Mouse (Mus musculus) inflammation-experienced regulatory T-cells, adult 6 months (primary cell): ENCODE data around the gene Plod2. TPM values are rescaled to one million over a fixed set of nuclear protein-coding genes. Genes with fewer than 3 reads are reported as not detected.

ENCODE experiments used
- ATAC-seq: one replicate; pipeline ENCODE4 v1.8.0; 2017
- polyA plus RNA-seq, 3 experiments: library from polyadenylated mRNA; unstranded; fragments of 100-300 nt; shearing (Covaris generic); gene quantifications; one replicate each; pipeline ENCODE4 v1.2.1; 2017

The Plod2 gene
- polyA plus RNA-seq, 3 experiments from 2014 or later: 2.9 to 8.6 (median 3.7) TPM

GRCm38 (mm10) chr9:92555006-92555958, 13.3 kb downstream of the Plod2 start:
- no peak for ATAC-seq

- no peak for ATAC-seq
These were observed 17.7 kb downstream of the Plod2 start for GRCm38 (mm10) chr9:92559750-92560149.

DNA sequence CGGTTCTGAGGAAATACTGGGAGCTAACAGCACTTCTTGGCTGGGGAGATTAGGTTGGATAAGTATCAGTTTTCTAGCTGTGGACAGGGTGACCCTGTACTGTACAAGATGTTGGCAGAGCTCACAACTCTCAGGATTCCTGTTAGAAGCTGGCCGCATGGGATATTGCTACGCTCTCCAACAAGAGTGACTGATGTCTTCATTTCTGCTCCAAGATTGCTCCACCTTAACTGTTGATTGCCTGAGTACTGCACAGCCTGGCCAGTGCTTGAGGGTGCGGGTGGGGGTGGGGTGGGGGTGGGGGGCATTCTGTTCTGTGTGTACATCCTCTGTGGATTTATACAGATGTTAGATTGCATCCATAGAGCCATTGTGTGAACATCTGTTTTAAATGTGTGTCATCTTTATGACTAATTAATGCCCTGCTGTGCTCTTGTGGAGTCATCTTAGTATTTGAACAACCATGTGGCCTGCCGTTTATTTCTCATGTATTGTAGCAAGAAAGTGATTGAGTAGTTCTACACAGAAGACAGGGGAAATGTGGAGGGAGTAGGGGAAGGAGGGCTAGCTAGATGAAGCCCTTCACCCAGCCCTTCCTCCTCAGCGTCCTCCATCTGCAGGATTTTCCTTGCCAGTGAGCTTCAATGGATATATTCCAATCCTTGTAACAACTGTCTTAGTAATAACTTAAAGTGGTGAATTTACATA, 19.0 kb downstream of the Plod2 start:
- ATAC-seq: no peak

DNA sequence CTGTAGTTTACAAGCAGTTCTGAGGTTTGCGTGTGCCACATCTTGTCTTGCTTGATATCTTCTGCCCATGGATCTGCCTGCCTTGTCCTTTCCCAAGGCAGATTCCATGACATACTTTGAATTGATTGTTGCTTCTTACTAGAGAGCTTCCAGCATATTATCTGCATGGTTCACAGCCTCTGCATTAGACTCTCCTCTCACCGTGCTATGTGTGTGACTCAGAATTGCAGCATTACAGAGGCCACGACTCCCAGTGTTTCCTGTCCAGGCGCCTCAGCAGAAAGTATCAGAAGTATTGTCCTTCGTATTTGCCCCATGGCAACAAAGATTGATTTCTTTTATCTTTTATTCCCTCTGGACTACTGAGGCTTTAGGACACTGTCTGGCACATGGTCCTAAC, 20.4 kb downstream of the Plod2 start:
- ATAC-seq: no peak

DNA sequence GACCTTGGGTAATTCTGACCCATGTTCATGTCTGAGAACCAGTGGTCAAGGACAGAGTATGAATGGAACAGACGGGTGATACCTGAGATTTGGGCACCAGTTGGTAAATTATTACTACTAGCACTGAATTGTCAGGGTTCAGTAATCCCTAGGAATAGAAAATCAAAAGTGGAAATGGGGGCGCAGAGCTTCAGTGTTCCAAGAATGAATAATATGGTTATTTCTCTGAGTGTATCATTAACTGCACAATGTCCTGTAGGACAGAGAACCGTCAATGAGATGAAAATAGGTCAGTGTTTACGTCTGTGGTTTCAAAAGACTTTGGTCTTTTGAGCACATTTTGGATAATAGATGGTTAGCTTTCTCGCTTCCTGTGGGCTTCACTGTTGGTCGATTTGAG, 21.3 kb downstream of the Plod2 start:
- ATAC-seq: no peak

DNA sequence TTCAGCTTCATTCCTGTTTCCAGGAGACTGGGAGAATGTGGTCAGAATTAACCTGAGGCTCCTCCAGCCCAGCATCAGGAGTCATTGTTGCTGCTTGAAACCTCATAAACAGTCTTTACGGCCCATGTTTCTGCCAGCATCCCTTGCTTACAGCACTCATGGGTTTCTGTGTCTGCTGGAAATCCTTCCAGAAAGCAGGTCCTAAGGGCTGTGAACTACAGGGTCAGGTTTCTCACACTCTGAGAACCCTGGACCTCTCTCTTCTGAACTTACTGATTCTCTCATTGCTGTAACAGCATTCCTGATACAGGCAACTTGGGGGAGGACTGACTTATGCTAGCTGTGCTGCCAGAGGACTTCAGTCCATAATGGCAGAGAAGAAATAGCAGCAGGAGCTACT, 22.4 kb downstream of the Plod2 start:
- no peak for ATAC-seq

- ATAC-seq: no peak
These were observed 24.2 kb downstream of the Plod2 start for GRCm38 (mm10) chr9:92566234-92566633.

DNA sequence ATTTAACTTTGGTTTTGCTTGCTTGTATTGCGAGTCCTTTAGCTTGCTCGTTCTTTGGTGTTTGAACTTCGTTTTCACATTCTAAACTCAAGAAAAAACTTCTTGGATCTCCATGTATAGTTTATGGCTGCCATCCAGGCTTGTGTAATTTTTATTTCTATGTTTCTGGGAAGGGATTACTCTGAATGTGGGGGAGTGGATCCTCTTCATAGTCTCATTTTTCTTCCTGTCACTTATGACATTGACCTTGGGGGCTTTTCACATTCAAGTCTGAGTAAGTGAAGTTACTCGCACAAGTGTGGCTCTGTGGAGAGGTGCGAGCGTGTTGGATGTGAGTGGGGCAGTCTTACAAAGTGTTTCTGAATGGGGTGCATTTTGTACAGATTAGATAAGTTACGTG, 25.5 kb downstream of the Plod2 start:
- no peak for ATAC-seq

DNA sequence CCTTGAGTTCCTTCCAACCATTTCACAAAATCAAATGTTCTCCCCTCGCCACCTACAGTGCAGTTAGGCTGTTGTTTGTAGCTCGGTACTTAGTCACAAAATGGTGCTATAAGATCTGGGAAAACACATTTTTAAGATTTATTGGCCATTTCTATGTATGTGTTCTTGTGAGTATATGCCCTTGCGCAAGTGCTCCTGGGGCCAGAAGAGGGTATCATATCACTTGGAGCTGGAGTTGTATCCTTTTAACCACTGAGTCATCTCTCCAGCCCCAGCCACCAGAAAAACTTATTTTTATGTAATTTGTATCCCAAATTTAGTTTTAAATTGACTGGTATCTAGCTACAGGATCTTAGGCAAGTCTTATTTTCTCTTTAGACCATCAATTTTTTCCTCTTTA, 26.8 kb downstream of the Plod2 start:
- ATAC-seq: no peak

GRCm38 (mm10) chr9:92572376-92573108, 30.5 kb downstream of the Plod2 start:
- no peak for ATAC-seq

DNA sequence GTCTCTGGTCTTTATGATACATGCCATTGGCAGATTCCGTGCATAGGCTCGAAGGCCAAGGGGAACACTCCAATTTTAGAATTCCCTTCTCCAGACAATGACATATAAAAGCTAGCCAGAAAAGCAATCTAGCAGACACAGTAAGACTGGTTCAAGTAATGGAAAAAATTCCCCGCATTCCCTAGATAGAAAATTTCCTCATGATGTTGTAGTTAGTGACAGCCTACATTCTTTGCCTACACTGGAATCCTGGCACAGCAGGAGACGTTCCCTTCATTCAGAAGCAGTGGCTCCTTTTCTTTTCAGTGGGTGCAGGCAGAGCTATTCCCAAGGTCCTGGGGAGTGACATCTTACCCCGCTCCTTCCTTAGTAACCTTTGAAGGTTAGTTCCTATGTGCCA, 41.9 kb downstream of the Plod2 start:
- no peak for ATAC-seq

GRCm38 (mm10) chr9:92586025-92586424, 44.0 kb downstream of the Plod2 start:
- ATAC-seq: no peak

- ATAC-seq: no peak
These were observed 45.4 kb downstream of the Plod2 start for GRCm38 (mm10) chr9:92587391-92587790.

DNA sequence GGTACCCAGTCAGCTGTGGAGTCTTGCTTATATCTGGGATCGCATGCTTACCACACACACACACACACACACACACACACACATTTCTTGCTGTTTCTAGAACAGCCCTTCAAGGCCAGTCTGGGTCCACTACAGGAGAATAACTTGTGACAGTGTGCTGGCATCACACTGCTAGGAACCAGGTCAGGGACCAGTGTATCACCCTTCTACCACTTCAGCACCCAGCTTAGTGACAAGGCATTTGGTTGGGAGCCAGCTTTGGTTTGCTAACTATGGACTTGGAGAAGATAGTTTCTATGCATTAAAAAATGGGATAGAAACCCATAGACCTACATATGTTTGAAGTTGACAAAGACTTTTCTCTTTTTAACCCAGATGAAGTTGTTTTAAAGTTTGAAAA, 46.2 kb downstream of the Plod2 start:
- ATAC-seq: no peak

- ATAC-seq: no peak
These were observed 47.0 kb downstream of the Plod2 start for GRCm38 (mm10) chr9:92589021-92589420.

DNA sequence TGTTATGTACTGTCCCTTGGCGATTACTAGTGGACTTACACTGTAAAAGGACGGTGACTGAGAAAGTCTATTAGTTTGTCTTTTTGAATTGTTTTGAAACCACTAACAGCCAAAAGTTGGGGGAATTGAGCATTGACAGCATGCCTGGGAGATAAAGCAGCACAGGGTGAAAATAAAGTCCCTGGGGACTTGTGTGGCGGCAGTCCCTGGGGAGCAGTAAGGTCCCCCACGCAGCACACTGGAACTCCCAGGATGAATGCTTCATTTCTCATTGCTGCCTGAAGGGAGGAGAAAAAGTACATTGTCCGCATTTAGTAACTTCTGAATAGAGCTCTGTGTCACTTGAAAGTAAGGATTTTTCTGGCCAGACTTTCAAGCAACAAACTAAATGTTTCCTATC, 49.5 kb downstream of the Plod2 start:
- ATAC-seq: no peak

DNA sequence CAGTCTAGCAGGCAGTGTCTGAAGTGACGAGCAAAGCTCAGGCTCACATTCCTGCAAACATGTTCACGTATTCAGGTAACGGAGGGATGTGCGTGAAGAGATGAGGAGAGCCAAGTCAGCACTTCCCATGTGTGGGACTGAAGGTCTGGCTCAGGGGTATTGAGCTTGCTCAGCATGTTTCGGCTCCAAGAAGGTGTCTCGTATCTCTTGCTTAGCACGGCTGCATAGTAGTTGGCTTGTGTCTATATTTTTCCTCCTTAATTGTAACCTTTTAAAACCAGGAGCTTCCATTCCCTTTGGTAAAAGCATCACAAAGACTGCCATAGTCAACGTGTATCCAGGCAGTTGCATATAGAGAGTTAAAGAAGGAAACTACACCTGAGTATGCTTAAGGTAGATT, 50.7 kb downstream of the Plod2 start:
- no peak for ATAC-seq

DNA sequence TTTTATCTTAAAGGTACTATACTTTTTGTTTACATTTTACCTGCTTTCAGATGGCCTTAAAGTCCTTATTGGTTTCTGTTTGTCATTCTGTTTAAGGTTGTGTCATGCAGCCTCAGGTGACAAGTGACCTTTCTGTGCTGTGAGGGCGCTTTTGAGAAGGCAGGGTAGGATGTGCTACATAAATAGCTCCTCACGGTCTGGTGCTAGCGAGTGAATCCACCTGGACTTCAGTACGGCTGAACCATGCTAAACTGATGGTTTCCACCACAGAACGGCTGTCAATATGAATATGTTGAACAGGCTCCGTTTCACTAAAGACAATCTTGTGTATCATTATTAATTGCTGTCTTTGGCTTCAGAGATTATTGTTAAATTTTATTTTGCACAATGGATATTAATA, 52.5 kb downstream of the Plod2 start:
- no peak for ATAC-seq

- ATAC-seq: no peak
These were observed 53.3 kb downstream of the Plod2 start for GRCm38 (mm10) chr9:92595296-92595695.

DNA sequence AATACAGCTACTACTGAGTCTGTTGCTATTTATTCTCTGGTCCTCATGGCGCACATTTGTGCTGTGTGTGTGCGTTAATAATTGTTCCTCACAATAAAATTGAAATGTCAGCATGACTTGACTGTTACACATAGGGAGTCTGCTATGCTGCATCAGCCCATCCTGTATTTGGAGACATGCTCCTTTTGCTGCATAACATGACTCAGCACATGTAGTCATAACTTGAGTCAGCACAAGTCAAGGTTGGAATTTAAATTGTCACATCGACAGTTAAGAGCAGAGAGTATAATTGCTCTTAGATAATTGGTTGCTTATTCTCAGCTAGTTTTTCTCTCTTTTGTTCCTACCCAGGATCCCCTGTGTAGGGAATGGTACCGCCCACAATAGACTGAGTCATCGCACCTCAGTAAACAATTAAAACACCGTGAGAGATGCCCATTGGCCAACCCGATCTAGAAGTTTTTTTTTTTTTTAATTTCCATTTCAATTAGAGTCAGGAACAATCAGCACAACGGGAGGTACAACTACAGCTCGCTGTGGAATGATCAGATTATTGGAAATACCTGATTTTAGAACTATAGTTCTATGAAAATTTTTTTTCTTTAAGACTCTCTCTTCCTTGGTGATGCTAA, 55.0 kb downstream of the Plod2 start:
- no peak for ATAC-seq

GRCm38 (mm10) chr9:92597776-92598175, 55.8 kb downstream of the Plod2 start:
- no peak for ATAC-seq

DNA sequence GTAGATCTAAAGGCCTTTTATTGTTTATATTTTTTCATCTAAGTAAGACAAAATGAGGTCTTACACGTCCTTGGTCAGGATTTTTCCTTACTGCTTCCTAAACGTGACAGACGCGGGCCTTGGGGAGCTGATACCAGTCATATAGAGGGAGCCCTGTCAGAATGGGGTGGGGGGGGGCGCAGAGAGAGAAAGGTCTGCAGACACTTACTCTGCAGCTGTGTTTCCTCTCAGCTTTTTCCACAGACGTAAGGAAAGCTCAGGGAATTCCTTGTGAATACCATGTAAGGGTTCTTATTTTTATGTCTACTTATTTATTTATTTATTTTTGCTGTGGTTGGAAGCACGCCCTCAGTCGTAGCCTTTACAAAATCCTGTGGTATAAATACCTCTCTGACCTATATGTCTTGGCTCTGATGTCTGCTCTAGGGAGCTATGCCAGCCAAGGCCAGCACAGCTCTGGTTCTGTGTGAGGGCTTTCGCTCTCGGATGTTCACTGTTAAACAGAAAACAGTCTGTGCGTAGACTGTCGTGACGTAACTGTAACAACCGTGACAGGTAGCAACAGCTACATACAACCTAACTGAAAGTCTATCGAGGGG, 58.0 kb downstream of the Plod2 start:
- no peak for ATAC-seq
